Mouse (Mus musculus): ENCODE results near the gene Gm973.

Gene Gm973

DNA sequence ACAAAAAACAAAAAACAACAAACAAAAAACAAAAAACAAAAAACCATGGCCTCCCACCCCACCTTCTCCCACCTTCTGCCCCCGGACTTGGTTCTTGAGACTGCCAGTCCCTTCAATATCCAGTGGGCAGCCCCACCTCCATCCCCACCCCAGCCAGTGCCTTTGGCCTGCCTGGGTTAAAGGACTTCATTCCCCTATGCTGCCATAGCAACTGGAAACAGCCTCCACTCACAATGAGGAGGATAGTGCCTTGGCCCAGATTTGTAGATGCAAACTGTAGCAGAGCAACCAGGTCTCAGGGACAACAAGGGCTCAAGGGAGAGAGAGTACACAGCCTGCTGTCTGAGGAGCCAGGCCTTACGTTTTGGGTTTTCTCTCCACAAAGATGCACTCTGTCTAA is 8.0 kb downstream of the Gm973 start:
- H3K4me1 ChIP-seq (replicated peaks; ENCODE audit: low read depth, low read length): peaks cover 56% of the 10 kb centered on the region
- no peaks in the 10 kb centered on the region for H3K27me3 ChIP-seq (ENCODE audit: insufficient read depth, low read length)
- TF ChIP-seq POU5F1 (IDR thresholded peaks at IDR 0.05; ENCODE audit: borderline replicate concordance, low read length): no peak
- no peak for TF ChIP-seq NANOG (IDR thresholded peaks at IDR 0.05; ENCODE audit: borderline replicate concordance, low read length)
- no peak for TF ChIP-seq CTCF (conservative IDR thresholded peaks at IDR 0.05; ENCODE audit: low read length)
- H3K36me3 ChIP-seq (ENCODE audit: insufficient read depth, low read length): no peaks in the 10 kb centered on the region
- H3K9me3 ChIP-seq (ENCODE audit: low read length): no peaks in the 10 kb centered on the region
- H3K4me3 ChIP-seq (replicated peaks; ENCODE audit: low read length): no peak overlapping the region

GRCm38 (mm10) chr1:59524759-59525158 is 8.7 kb downstream of the Gm973 start:
- H3K4me3 ChIP-seq (replicated peaks; ENCODE audit: low read length): no peak overlapping the region
- TF ChIP-seq POU5F1 (IDR thresholded peaks at IDR 0.05; ENCODE audit: borderline replicate concordance, low read length) (no peak), NANOG (IDR thresholded peaks at IDR 0.05; ENCODE audit: borderline replicate concordance, low read length) (no peak), CTCF (conservative IDR thresholded peaks at IDR 0.05; ENCODE audit: low read length) (no peak)
- no peaks in the 10 kb centered on the region for H3K27me3 ChIP-seq (ENCODE audit: insufficient read depth, low read length)
- H3K4me1 ChIP-seq (replicated peaks; ENCODE audit: low read depth, low read length): peaks cover 50% of the 10 kb centered on the region
- no peaks in the 10 kb centered on the region for H3K36me3 ChIP-seq (ENCODE audit: insufficient read depth, low read length)
- H3K9me3 ChIP-seq (ENCODE audit: low read length): no peaks in the 10 kb centered on the region

GRCm38 (mm10) chr1:59527219-59527618 is 11.2 kb downstream of the Gm973 start:
- TF ChIP-seq CTCF (conservative IDR thresholded peaks at IDR 0.05; ENCODE audit: low read length) (no peak), NANOG (IDR thresholded peaks at IDR 0.05; ENCODE audit: borderline replicate concordance, low read length) (no peak), POU5F1 (IDR thresholded peaks at IDR 0.05; ENCODE audit: borderline replicate concordance, low read length) (no peak)
- Histone ChIP-seq H3K4me3 (replicated peaks; ENCODE audit: low read length) (no peak overlapping the region), H3K9me3 (ENCODE audit: low read length) (no peaks in the 10 kb centered on the region), H3K27me3 (ENCODE audit: insufficient read depth, low read length) (0 out of 2 replicates have a peak, but pooled peaks cover 2% of the 10 kb centered on the region), H3K4me1 (replicated peaks; ENCODE audit: low read depth, low read length) (peaks cover 25% of the 10 kb centered on the region), H3K36me3 (ENCODE audit: insufficient read depth, low read length) (no peaks in the 10 kb centered on the region)

GRCm38 (mm10) chr1:59534976-59535810 is 19.1 kb downstream of the Gm973 start:
- H3K4me3 ChIP-seq (replicated peaks; ENCODE audit: low read length): no peak overlapping the region
- H3K27me3 ChIP-seq (ENCODE audit: insufficient read depth, low read length): 0 out of 2 replicates have a peak, but pooled peaks cover 2% of the 10 kb centered on the region
- no peaks in the 10 kb centered on the region for H3K36me3 ChIP-seq (ENCODE audit: insufficient read depth, low read length)
- TF ChIP-seq CTCF (conservative IDR thresholded peaks at IDR 0.05; ENCODE audit: low read length): no peak
- TF ChIP-seq NANOG (IDR thresholded peaks at IDR 0.05; ENCODE audit: borderline replicate concordance, low read length): no peak
- no peak for TF ChIP-seq POU5F1 (IDR thresholded peaks at IDR 0.05; ENCODE audit: borderline replicate concordance, low read length)
- peaks cover 11% of the 10 kb centered on the region for H3K4me1 ChIP-seq (replicated peaks; ENCODE audit: low read depth, low read length)
- no peaks in the 10 kb centered on the region for H3K9me3 ChIP-seq (ENCODE audit: low read length)

GRCm38 (mm10) chr1:59538381-59538780 is 22.3 kb downstream of the Gm973 start:
- Histone ChIP-seq H3K27me3 (ENCODE audit: insufficient read depth, low read length) (no peaks in the 10 kb centered on the region), H3K4me3 (replicated peaks; ENCODE audit: low read length) (no peak overlapping the region), H3K36me3 (ENCODE audit: insufficient read depth, low read length) (no peaks in the 10 kb centered on the region), H3K9me3 (ENCODE audit: low read length) (no peaks in the 10 kb centered on the region), H3K4me1 (replicated peaks; ENCODE audit: low read depth, low read length) (peaks cover 32% of the 10 kb centered on the region)
- TF ChIP-seq POU5F1 (IDR thresholded peaks at IDR 0.05; ENCODE audit: borderline replicate concordance, low read length) (no peak), CTCF (conservative IDR thresholded peaks at IDR 0.05; ENCODE audit: low read length) (no peak), NANOG (IDR thresholded peaks at IDR 0.05; ENCODE audit: borderline replicate concordance, low read length) (no peak)

DNA sequence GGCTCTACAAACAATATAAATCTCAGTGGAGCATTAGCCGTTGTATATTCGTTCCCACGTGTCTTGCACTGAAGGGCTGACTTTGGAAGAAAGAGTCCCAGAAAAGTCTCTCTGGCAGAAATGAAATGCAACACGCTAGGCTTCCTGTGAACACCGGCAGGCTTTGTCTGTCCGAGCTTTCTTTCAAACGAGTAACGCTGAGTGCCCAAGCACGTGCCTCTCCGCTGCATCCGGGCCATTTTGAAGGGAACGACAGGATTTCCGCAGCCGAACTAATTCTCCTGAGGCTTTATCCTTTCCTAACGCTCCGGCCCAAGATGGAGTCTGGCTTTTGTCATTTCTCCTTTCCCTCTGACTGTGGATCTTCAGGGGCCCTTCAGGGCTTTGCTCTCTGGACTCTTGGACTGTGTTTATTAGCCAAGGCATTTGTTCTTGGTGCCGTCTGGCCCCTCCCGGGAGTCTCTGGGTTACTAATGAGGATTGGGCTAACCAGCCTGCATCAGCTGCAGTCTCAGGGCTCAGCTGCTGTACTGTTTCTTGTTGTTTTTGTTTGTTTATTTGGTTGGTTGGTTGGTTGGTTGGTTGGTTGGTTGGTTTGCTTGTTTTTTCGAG is 24.6 kb downstream of the Gm973 start:
- TF ChIP-seq POU5F1 (IDR thresholded peaks at IDR 0.05; ENCODE audit: borderline replicate concordance, low read length): no peak
- TF ChIP-seq CTCF (conservative IDR thresholded peaks at IDR 0.05; ENCODE audit: low read length): no peak
- TF ChIP-seq NANOG (IDR thresholded peaks at IDR 0.05; ENCODE audit: borderline replicate concordance, low read length): no peak
- H3K4me1 ChIP-seq (replicated peaks; ENCODE audit: low read depth, low read length): peaks cover 30% of the 10 kb centered on the region
- H3K9me3 ChIP-seq (ENCODE audit: low read length): no peaks in the 10 kb centered on the region
- H3K27me3 ChIP-seq (ENCODE audit: insufficient read depth, low read length): no peaks in the 10 kb centered on the region
- peak overlapping the region; percentile 27; the same call in 1 of the 2 replicates for H3K4me3 ChIP-seq (replicated peaks; ENCODE audit: low read length)
- no peaks in the 10 kb centered on the region for H3K36me3 ChIP-seq (ENCODE audit: insufficient read depth, low read length)

- Histone ChIP-seq H3K4me1 (replicated peaks; ENCODE audit: low read depth, low read length) (peaks cover 30% of the 10 kb centered on the region), H3K36me3 (ENCODE audit: insufficient read depth, low read length) (no peaks in the 10 kb centered on the region), H3K4me3 (replicated peaks; ENCODE audit: low read length) (peak overlapping the region; percentile 27; the same call in 1 of the 2 replicates), H3K9me3 (ENCODE audit: low read length) (no peaks in the 10 kb centered on the region), H3K27me3 (ENCODE audit: insufficient read depth, low read length) (peaks cover 3% of the 10 kb centered on the region)
- TF ChIP-seq POU5F1 (IDR thresholded peaks at IDR 0.05; ENCODE audit: borderline replicate concordance, low read length): no peak
- no peak for TF ChIP-seq CTCF (conservative IDR thresholded peaks at IDR 0.05; ENCODE audit: low read length)
- no peak for TF ChIP-seq NANOG (IDR thresholded peaks at IDR 0.05; ENCODE audit: borderline replicate concordance, low read length)
These were observed 25.4 kb downstream of the Gm973 start for GRCm38 (mm10) chr1:59541271-59542020.

- no peak overlapping the region for H3K4me3 ChIP-seq (replicated peaks; ENCODE audit: low read length)
- H3K4me1 ChIP-seq (replicated peaks; ENCODE audit: low read depth, low read length): peaks cover 30% of the 10 kb centered on the region
- no peak for TF ChIP-seq POU5F1 (IDR thresholded peaks at IDR 0.05; ENCODE audit: borderline replicate concordance, low read length)
- no peak for TF ChIP-seq NANOG (IDR thresholded peaks at IDR 0.05; ENCODE audit: borderline replicate concordance, low read length)
- no peak for TF ChIP-seq CTCF (conservative IDR thresholded peaks at IDR 0.05; ENCODE audit: low read length)
- peaks cover 5% of the 10 kb centered on the region for H3K27me3 ChIP-seq (ENCODE audit: insufficient read depth, low read length)
- H3K9me3 ChIP-seq (ENCODE audit: low read length): no peaks in the 10 kb centered on the region
- no peaks in the 10 kb centered on the region for H3K36me3 ChIP-seq (ENCODE audit: insufficient read depth, low read length)
These were observed 26.2 kb downstream of the Gm973 start for GRCm38 (mm10) chr1:59542231-59542630.
